Comparison of ENCODE assay signal across 27 mouse cellular contexts in the genomic region with DNA sequence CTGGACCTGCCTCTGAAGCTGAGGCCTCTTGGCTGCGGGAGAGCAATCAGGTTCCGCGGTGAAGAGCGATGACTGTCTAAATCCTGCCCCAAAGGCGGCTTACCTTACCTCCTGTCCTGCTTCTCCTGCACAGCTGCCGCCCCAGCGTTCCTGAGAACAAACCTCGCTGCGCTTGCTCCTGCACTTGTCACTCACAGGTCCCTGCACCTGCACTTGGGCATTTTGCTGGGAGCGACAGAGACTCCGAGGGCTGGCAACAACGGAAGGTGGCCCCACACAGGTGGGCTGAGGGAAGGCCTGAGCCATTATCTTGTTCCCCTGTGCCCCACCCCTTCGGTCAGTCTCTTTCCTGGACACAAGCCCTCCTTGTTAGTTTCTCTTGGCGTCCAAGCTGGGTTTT. TPM values are rescaled to one million over a fixed set of nuclear protein-coding genes. Genes with fewer than 3 reads are reported as not detected.
DNase-seq lines count a peak whose midpoint lies in the region; ATAC-seq and TF ChIP-seq lines count a peak whose summit lies in the region.
"Had no signal": no experiment of that assay in that cellular context is flagged by ENCODE, and none has a peak within 500 bp of the region (broad histone marks: within the 10 kb centered on the region; RNA-seq: fewer than 3 reads in every experiment).

No protein-coding gene starts in this region.

- H3K4me3 ChIP-seq in heart, embryonic 13.5 days, result no peak overlapping the region
- H3K4me3 ChIP-seq in stomach, embryonic 15.5 days (replicated peaks), result no peak overlapping the region
- H3K4me3 ChIP-seq in stomach, postnatal 0 days (ENCODE audit: low read depth, low read length), result no peak overlapping the region
- H3K4me3 ChIP-seq in embryonic facial prominence, embryonic 13.5 days, result no peak overlapping the region
- H3K4me3 ChIP-seq: hindbrain, embryonic 12.5 days; limb, embryonic 13.5 days had no signal

- peak overlapping the region; percentile 36; the same call in 1 of the 2 replicates for H3K4me2 ChIP-seq in heart, embryonic 13.5 days
- H3K4me2 ChIP-seq in stomach, embryonic 15.5 days, result peak overlapping the region; percentile 3; the same call in 1 of the 2 replicates
- no peak overlapping the region for H3K4me2 ChIP-seq in stomach, postnatal 0 days (replicated peaks; ENCODE audit: low read depth)
- no peak overlapping the region; the same call in 1 of the 2 replicates for H3K4me2 ChIP-seq in embryonic facial prominence, embryonic 13.5 days
- H3K4me2 ChIP-seq: hindbrain, embryonic 12.5 days; limb, embryonic 13.5 days had no signal

- no peak for TF ChIP-seq CTCF in stomach, postnatal 0 days (IDR thresholded peaks at IDR 0.05; ENCODE audit: low read depth)

- peaks cover 5% of the 10 kb centered on the region for H3K4me1 ChIP-seq in heart, embryonic 13.5 days
- no peaks in the 10 kb centered on the region for H3K4me1 ChIP-seq in stomach, embryonic 15.5 days
- H3K4me1 ChIP-seq in stomach, postnatal 0 days (replicated peaks; ENCODE audit: control insufficient read depth, insufficient read depth), result no peaks in the 10 kb centered on the region
- 0 out of 2 replicates have a peak, but pooled peaks cover 5% of the 10 kb centered on the region for H3K4me1 ChIP-seq in embryonic facial prominence, embryonic 13.5 days
- H3K4me1 ChIP-seq: hindbrain, embryonic 12.5 days; limb, embryonic 13.5 days had no signal

- ATAC-seq in heart, embryonic 13.5 days (ENCODE audit: extremely low read depth, insufficient number of reproducible peaks, low FRiP score, low TSS enrichment), result no peak
- no peak for ATAC-seq in stomach, embryonic 15.5 days (ENCODE audit: insufficient read depth, low FRiP score, low read depth)
- no peak for ATAC-seq in stomach, postnatal 0 days (ENCODE audit: low FRiP score, low TSS enrichment)
- ATAC-seq in embryonic facial prominence, embryonic 13.5 days (ENCODE audit: insufficient number of reproducible peaks, insufficient read depth, low FRiP score, low TSS enrichment, low read depth), result no peak

- 0 out of 2 replicates have a peak overlapping the region, but pooled peaks have one; percentile 44 for H3K9ac ChIP-seq in heart, embryonic 13.5 days
- H3K9ac ChIP-seq in stomach, embryonic 15.5 days, result no peak overlapping the region
- H3K9ac ChIP-seq in stomach, postnatal 0 days (ENCODE audit: low read length), result no peak overlapping the region
- H3K9ac ChIP-seq in embryonic facial prominence, embryonic 13.5 days, result peak overlapping the region; percentile 51
- H3K9ac ChIP-seq: hindbrain, embryonic 12.5 days; limb, embryonic 13.5 days had no signal

- no peaks in the 10 kb centered on the region for H3K27me3 ChIP-seq in heart, embryonic 13.5 days (replicated peaks)
- H3K27me3 ChIP-seq in stomach, embryonic 15.5 days (replicated peaks), result no peaks in the 10 kb centered on the region
- H3K27me3 ChIP-seq in stomach, postnatal 0 days (ENCODE audit: control insufficient read depth, insufficient read depth, low read length), result no peaks in the 10 kb centered on the region
- 0 out of 2 replicates have a peak, but pooled peaks cover 3% of the 10 kb centered on the region for H3K27me3 ChIP-seq in embryonic facial prominence, embryonic 13.5 days
- H3K27me3 ChIP-seq: CH12.LX; hindbrain, embryonic 12.5 days; limb, embryonic 13.5 days had no signal

- TF ChIP-seq EP300 in stomach, postnatal 0 days (optimal IDR thresholded peaks at IDR 0.05), result no peak

- 22% methylated on average over 14 of the region's 14 CpGs for WGBS in heart, embryonic 13.5 days
- WGBS in stomach, embryonic 15.5 days, result 20% methylated on average over 14 of the region's 14 CpGs
- 20% methylated on average over 14 of the region's 14 CpGs for WGBS in stomach, postnatal 0 days
- WGBS in embryonic facial prominence, embryonic 13.5 days, result 17% methylated on average over 14 of the region's 14 CpGs

- no peak for DNase-seq in heart, postnatal 4 days
- DNase-seq in stomach, postnatal 0 days (ENCODE audit: low spot score), result no peak
- DNase-seq in layer of hippocampus, postnatal 36 days, result no peak
- no peak for DNase-seq in lung, postnatal 36 days
- DNase-seq: adrenal gland, postnatal 14 days; cerebellum, postnatal 10 days; lung, adult 2 months; right cerebral cortex, postnatal 14 days; spleen, adult 18-20 months; thymus, postnatal 14 days had no signal

- H3K36me3 ChIP-seq in heart, embryonic 13.5 days, result no peaks in the 10 kb centered on the region
- H3K36me3 ChIP-seq in stomach, embryonic 15.5 days, result no peaks in the 10 kb centered on the region
- H3K36me3 ChIP-seq in stomach, postnatal 0 days (ENCODE audit: control insufficient read depth, insufficient read depth, low read length), result no peaks in the 10 kb centered on the region
- H3K36me3 ChIP-seq in embryonic facial prominence, embryonic 13.5 days, result no peaks in the 10 kb centered on the region
- H3K36me3 ChIP-seq: hindbrain, embryonic 12.5 days; limb, embryonic 13.5 days had no signal

- no peak overlapping the region for H3K27ac ChIP-seq in heart, embryonic 13.5 days (replicated peaks)
- H3K27ac ChIP-seq in stomach, embryonic 15.5 days, result no peak overlapping the region
- H3K27ac ChIP-seq in stomach, postnatal 0 days (replicated peaks), result no peak overlapping the region
- no peak overlapping the region for H3K27ac ChIP-seq in embryonic facial prominence, embryonic 13.5 days
- H3K27ac ChIP-seq: hindbrain, embryonic 12.5 days; limb, embryonic 13.5 days had no signal

- H3K9me3 ChIP-seq in heart, embryonic 13.5 days, result no peaks in the 10 kb centered on the region
- H3K9me3 ChIP-seq in stomach, embryonic 15.5 days, result no peaks in the 10 kb centered on the region
- no peaks in the 10 kb centered on the region for H3K9me3 ChIP-seq in stomach, postnatal 0 days (ENCODE audit: control insufficient read depth, low read length)
- no peaks in the 10 kb centered on the region for H3K9me3 ChIP-seq in embryonic facial prominence, embryonic 13.5 days
- H3K9me3 ChIP-seq: hindbrain, embryonic 12.5 days; limb, embryonic 13.5 days had no signal

RNA-seq across cellular contexts. Expression of a gene that starts 6.2 kb away (rescaled TPM):
- 0.14 and 0.15 TPM in 2 replicates for polyA plus RNA-seq in heart, embryonic 13.5 days (2015; fragmentation: Nextera tagmentation; extraction: Ambion mirVana)
- total RNA-seq in heart, postnatal 4 days (2021), result under 1 TPM; 0.21 to 0.32 TPM
- 0.22 and 0.64 TPM in 2 replicates for polyA plus RNA-seq in stomach, embryonic 15.5 days (2015; fragmentation: Nextera tagmentation; extraction: Ambion mirVana)
- polyA plus RNA-seq in stomach, postnatal 0 days (2015; fragmentation: Nextera tagmentation; extraction: Ambion mirVana), result 5.4 and 5.8 TPM in 2 replicates
- 0.26 and 0.30 TPM in 2 replicates for polyA plus RNA-seq in embryonic facial prominence, embryonic 13.5 days (2015; fragmentation: Nextera tagmentation; extraction: Ambion mirVana)
- total RNA-seq in layer of hippocampus, postnatal 36 days (2021), result not detected
- total RNA-seq: CH12.LX; granulocyte monocyte progenitor cell, adult 5-6 weeks; layer of hippocampus, postnatal 14 days; left cerebral cortex, postnatal 14 days; megakaryocyte-erythroid progenitor cell, adult 5-6 weeks; neutrophil, adult 5-6 weeks had no signal
- polyA plus RNA-seq: forebrain, embryonic 11.5 days; hindbrain, embryonic 12.5 days; large intestine, adult 2 months; midbrain, postnatal 0 days had no signal

RNA-seq across cellular contexts. Expression of a gene that starts 10.4 kb away (rescaled TPM):
- polyA plus RNA-seq in heart, embryonic 13.5 days (2015; fragmentation: Nextera tagmentation; extraction: Ambion mirVana), result 56.7 and 61.6 TPM in 2 replicates
- 10 to 100 TPM; 57.9 to 66.3 TPM for total RNA-seq in heart, postnatal 4 days (2021)
- polyA plus RNA-seq in stomach, embryonic 15.5 days (2015; fragmentation: Nextera tagmentation; extraction: Ambion mirVana), result 78.7 and 80.4 TPM in 2 replicates
- 86.4 and 92.6 TPM in 2 replicates for polyA plus RNA-seq in stomach, postnatal 0 days (2015; fragmentation: Nextera tagmentation; extraction: Ambion mirVana)
- polyA plus RNA-seq in embryonic facial prominence, embryonic 13.5 days (2015; fragmentation: Nextera tagmentation; extraction: Ambion mirVana), result 90.9 and 97.2 TPM in 2 replicates
- 10 to 100 TPM; 90.5 to 93.2 TPM for total RNA-seq in layer of hippocampus, postnatal 36 days (2021)

RNA-seq across cellular contexts. Expression of a gene that starts 19.3 kb away (rescaled TPM):
- polyA plus RNA-seq in heart, embryonic 13.5 days (2015; fragmentation: Nextera tagmentation; extraction: Ambion mirVana), result 640 and 686 TPM in 2 replicates
- total RNA-seq in heart, postnatal 4 days (2021), result 100 to 1,000 TPM; 896 to 908 TPM
- polyA plus RNA-seq in stomach, embryonic 15.5 days (2015; fragmentation: Nextera tagmentation; extraction: Ambion mirVana), result 1,013 and 1,066 TPM in 2 replicates
- polyA plus RNA-seq in stomach, postnatal 0 days (2015; fragmentation: Nextera tagmentation; extraction: Ambion mirVana), result 856 and 899 TPM in 2 replicates
- 1,181 and 1,252 TPM in 2 replicates for polyA plus RNA-seq in embryonic facial prominence, embryonic 13.5 days (2015; fragmentation: Nextera tagmentation; extraction: Ambion mirVana)
- 100 to 1,000 TPM; 738 to 741 TPM for total RNA-seq in layer of hippocampus, postnatal 36 days (2021)

RNA-seq across cellular contexts. Expression of a gene that starts 44.8 kb away (rescaled TPM):
- not detected in 2 replicates for polyA plus RNA-seq in heart, embryonic 13.5 days (2015; fragmentation: Nextera tagmentation; extraction: Ambion mirVana)
- total RNA-seq in heart, postnatal 4 days (2021), result not detected
- not detected in 2 replicates for polyA plus RNA-seq in stomach, embryonic 15.5 days (2015; fragmentation: Nextera tagmentation; extraction: Ambion mirVana)
- 0.22 TPM in 1 of 2 replicates, not detected in the other for polyA plus RNA-seq in stomach, postnatal 0 days (2015; fragmentation: Nextera tagmentation; extraction: Ambion mirVana)
- polyA plus RNA-seq in embryonic facial prominence, embryonic 13.5 days (2015; fragmentation: Nextera tagmentation; extraction: Ambion mirVana), result not detected in 2 replicates
- not detected for total RNA-seq in layer of hippocampus, postnatal 36 days (2021)
- total RNA-seq: CH12.LX; gastrocnemius, adult 8-10 months; granulocyte monocyte progenitor cell, adult 5-6 weeks; megakaryocyte-erythroid progenitor cell, adult 5-6 weeks; neutrophil, adult 5-6 weeks had no signal
- polyA plus RNA-seq: forebrain, embryonic 11.5 days; heart, postnatal 0 days; hindbrain, embryonic 12.5 days; kidney, embryonic 16.5 days; large intestine, adult 2 months; limb, embryonic 13.5 days had no signal

Comparison
In these comparisons a context has a peak if more than half of its experiments do, and no peak if none do; other contexts are left out.
1. H3K4me2 ChIP-seq: peak in heart, embryonic 13.5 days (single experiment) and stomach, embryonic 15.5 days (single experiment); none in stomach, postnatal 0 days (single experiment) and embryonic facial prominence, embryonic 13.5 days (single experiment).
2. H3K9ac ChIP-seq: peak in heart, embryonic 13.5 days (single experiment) and embryonic facial prominence, embryonic 13.5 days (single experiment); none in stomach, embryonic 15.5 days (single experiment) and stomach, postnatal 0 days (single experiment).